Mouse (Mus musculus) embryonic facial prominence, embryonic 13.5 days (tissue): ENCODE data around the gene Slc16a6. TPM values are rescaled to one million over a fixed set of nuclear protein-coding genes. Genes with fewer than 3 reads are reported as not detected.
"Not testable (repeated sequence)": the region's sequence is repeated elsewhere in the genome, so short reads cannot be mapped to it uniquely, and the experiment has no call there.

Source experiments
- ATAC-seq: fragments of 200-750 bp; cut with Nextera tagmentation; 2 replicates; pipeline ENCODE4 v1.8.0; 2017; ENCODE audit warnings: low read depth; ENCODE audit not compliant: insufficient number of reproducible peaks, insufficient read depth, low FRiP score, low TSS enrichment
- H3K27ac ChIP-seq: fragments of 300-500 bp; sonication (generic); 2 replicates; pipeline ENCODE4 v1.5.1; 2015; ENCODE audit warnings: moderate library complexity, mild to moderate bottlenecking, inconsistent platforms
- H3K27me3 ChIP-seq: fragments of 300-500 bp; sonication (generic); 2 replicates; pipeline ENCODE4 v1.6.1; 2015; ENCODE audit warnings: mild to moderate bottlenecking, inconsistent platforms
- H3K36me3 ChIP-seq: fragments of 300-500 bp; sonication (generic); 2 replicates; pipeline ENCODE4 v1.6.1; 2015; ENCODE audit warnings: mild to moderate bottlenecking, inconsistent platforms
- H3K4me1 ChIP-seq: fragments of 300-500 bp; sonication (generic); 2 replicates; pipeline ENCODE4 v1.6.1; 2015; ENCODE audit warnings: inconsistent platforms
- H3K4me2 ChIP-seq: fragments of 300-500 bp; sonication (generic); 2 replicates; pipeline ENCODE4 v1.6.1; 2015; ENCODE audit warnings: moderate library complexity, mild to moderate bottlenecking, inconsistent platforms
- H3K4me3 ChIP-seq: fragments of 300-500 bp; sonication (generic); 2 replicates; pipeline ENCODE4 v1.5.1; 2015; ENCODE audit warnings: mild to moderate bottlenecking, inconsistent platforms
- H3K9ac ChIP-seq: fragments of 300-500 bp; sonication (generic); 2 replicates; pipeline ENCODE4 v1.6.1; 2015; ENCODE audit warnings: mild to moderate bottlenecking, inconsistent platforms
- H3K9me3 ChIP-seq: fragments of 300-500 bp; sonication (generic); 2 replicates; pipeline ENCODE4 v1.6.1; 2016; ENCODE audit warnings: inconsistent platforms
- WGBS: fragments of 180-500 bp; shearing (Covaris S2); methylation state at CpG from one replicate; pipeline ENCODE4 v1.1.7; 2015; ENCODE audit warnings: mixed read lengths; 5-methylcytosine and 5-hydroxymethylcytosine counted together
- polyA plus RNA-seq: library from polyadenylated mRNA; unstranded; fragments of >200 nt; fragmentation: Nextera tagmentation; extraction: Ambion mirVana; gene quantifications from 2 replicates; pipeline ENCODE4 v1.2.1, GENCODE M21; 2015

The Slc16a6 gene
- polyA plus RNA-seq, 1 experiment from 2014 or later: 3.6 TPM

GRCm38 (mm10) chr11:109496996-109497714, 23.8 kb upstream of the Slc16a6 start:
- Histone ChIP-seq H3K9ac (no peak overlapping the region), H3K4me3 (no peak overlapping the region), H3K36me3 (no peaks in the 10 kb centered on the region), H3K4me2 (no peak overlapping the region), H3K27me3 (no peaks in the 10 kb centered on the region), H3K27ac (no peak overlapping the region), H3K9me3 (no peaks in the 10 kb centered on the region), H3K4me1 (no peaks in the 10 kb centered on the region)
- ATAC-seq: no peak
- WGBS: 82% methylated on average over 6 of the region's 6 CpGs

DNA sequence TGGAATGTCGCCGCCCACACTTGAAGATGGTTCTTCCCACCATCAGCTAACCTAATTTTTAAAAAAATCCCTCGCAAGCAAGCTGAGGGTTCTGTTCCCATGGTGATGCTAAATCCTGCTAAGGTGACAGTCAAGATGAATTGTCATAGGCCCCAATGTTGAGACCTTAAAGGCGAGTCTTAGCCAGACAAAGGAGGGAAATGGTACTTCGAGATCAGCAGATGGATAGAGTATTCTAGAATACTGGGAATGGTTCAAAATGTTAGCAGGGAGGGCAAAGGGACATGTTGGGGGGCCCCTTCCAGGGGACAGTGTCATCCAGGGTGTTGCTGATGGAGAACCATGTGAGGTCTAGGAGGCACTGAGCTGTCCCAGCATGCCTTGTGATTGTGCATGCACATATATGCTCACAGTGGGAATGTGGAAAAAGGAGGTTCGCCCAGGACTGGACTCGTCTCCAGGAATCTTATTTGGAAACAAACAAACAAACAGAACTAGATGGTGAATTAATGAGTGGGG, 23.1 kb upstream of the Slc16a6 start:
- no peaks in the 10 kb centered on the region for H3K27me3 ChIP-seq
- no peak for ATAC-seq
- H3K36me3 ChIP-seq: no peaks in the 10 kb centered on the region
- 79% methylated on average over 7 of the region's 7 CpGs for WGBS
- no peak overlapping the region for H3K27ac ChIP-seq
- no peak overlapping the region for H3K9ac ChIP-seq
- no peaks in the 10 kb centered on the region for H3K9me3 ChIP-seq
- H3K4me1 ChIP-seq: no peaks in the 10 kb centered on the region
- no peak overlapping the region for H3K4me2 ChIP-seq
- H3K4me3 ChIP-seq: no peak overlapping the region

DNA sequence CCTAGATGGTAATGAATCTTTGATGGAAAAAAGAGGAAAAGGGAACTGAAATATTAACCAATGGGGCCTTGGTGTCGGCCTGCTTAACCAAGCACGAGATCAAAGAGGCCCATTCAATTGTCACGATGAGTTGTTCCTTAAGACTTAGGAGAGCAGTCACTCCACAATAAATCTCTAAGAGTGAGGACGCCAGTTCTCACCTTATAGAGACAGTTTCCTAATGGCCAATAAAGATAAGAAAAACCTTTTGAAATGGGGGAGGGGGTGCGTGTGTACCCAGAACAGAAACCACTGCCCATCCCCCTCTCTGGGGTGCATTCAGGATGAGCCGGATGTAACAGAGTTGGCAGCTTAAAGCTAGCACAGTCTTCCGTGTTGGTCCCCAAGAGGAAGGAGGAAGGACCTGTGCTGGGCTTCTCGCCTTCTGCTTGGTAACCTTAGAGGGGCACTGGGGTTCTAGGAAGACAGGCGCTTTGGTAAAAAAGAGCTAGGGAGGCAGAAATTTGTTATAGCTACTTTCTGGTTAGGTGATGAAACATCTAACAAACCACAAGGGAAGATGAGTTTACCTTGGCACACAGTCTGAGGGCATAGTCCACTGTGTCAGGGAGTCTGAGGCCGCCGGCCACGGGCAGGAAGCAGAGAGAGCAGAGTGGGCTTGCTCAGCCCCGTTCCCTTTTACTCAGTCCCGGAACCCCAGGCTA, 22.5 kb upstream of the Slc16a6 start:
- Histone ChIP-seq H3K4me2 (no peak overlapping the region), H3K4me3 (no peak overlapping the region), H3K9ac (no peak overlapping the region), H3K27me3 (no peaks in the 10 kb centered on the region), H3K36me3 (no peaks in the 10 kb centered on the region), H3K9me3 (no peaks in the 10 kb centered on the region), H3K27ac (no peak overlapping the region), H3K4me1 (no peaks in the 10 kb centered on the region)
- WGBS: 69% methylated on average over 14 of the region's 14 CpGs
- no peak for ATAC-seq

DNA sequence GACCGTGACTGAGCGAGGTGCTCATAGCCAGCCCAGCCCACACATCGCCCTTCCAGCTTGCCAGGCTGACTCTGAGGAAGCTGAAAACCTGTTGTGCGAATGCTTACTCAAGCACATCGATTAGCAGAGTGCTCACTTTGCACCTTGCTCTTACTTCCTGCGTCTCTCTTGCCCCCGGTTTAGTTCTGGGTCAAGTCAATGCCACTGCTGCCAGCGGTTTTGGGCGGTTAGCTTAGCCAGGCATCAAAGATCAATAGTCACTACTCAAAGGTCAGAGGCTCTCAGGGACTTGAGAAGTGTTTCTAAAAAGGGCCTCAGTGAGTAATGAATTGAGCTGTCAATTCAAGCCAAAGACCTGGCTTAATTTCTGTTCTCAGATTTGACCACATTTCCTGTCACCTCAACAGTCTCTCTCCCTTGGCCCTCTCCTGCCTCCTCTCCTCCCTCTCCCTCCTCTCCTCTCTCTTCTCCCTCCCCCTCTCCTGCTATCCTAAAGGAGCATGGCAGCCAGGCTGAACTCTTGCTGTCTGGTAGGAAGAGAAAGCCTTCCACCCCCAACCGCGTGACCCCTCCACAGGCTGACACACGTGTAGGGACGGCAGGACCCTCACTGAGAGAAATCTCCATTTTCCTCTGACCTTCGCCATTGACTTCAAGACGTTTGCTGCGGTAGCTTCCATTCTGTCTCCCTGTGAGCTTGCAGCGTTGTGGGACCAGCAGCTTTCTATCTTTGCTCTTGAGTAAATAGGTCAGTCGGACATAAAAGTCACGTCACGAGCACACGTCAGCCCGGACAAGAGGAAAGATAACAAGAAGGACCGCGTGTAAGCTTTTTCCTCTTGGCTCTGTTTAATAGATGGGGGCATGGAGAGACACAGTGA, 21.7 kb upstream of the Slc16a6 start:
- no peak overlapping the region for H3K4me2 ChIP-seq
- WGBS: 74% methylated on average over 24 of the region's 24 CpGs
- no peaks in the 10 kb centered on the region for H3K4me1 ChIP-seq
- H3K27me3 ChIP-seq: no peaks in the 10 kb centered on the region
- H3K27ac ChIP-seq: no peak overlapping the region
- H3K36me3 ChIP-seq: no peaks in the 10 kb centered on the region
- no peak overlapping the region for H3K4me3 ChIP-seq
- no peak overlapping the region for H3K9ac ChIP-seq
- no peaks in the 10 kb centered on the region for H3K9me3 ChIP-seq
- ATAC-seq: no peak

- not testable (repeated sequence) for H3K36me3 ChIP-seq, H3K27ac ChIP-seq, H3K4me2 ChIP-seq, H3K9me3 ChIP-seq, H3K4me1 ChIP-seq, H3K9ac ChIP-seq, ATAC-seq, H3K27me3 ChIP-seq, H3K4me3 ChIP-seq
- 74% methylated on average over 8 of the region's 8 CpGs for WGBS
These were observed 19.6 kb upstream of the Slc16a6 start for GRCm38 (mm10) chr11:109492847-109493464.

DNA sequence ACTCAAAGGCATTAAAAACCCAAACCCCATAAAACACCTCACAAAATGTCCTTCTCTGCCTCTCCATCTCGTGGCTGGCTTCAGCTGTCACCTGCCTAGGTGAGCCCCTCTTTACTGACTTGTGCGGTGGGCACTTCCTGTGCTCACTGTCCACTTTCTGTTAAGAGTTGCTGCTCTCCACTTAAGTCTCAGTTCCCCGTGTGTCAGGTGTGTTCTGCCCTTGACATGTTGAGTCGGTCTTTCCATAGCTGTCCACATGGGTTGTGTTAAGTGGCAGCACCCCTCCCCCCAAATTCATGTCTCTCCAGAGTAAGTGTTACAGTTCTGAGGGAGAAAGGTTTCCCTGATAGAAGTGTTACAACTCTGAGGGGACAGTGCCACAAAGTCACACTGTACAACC, 18.4 kb upstream of the Slc16a6 start:
- H3K4me1 ChIP-seq: no peaks in the 10 kb centered on the region
- H3K9me3 ChIP-seq: no peaks in the 10 kb centered on the region
- ATAC-seq: no peak
- H3K27me3 ChIP-seq: no peaks in the 10 kb centered on the region
- 76% methylated on average over 4 of the region's 4 CpGs for WGBS
- H3K27ac ChIP-seq: no peak overlapping the region
- H3K4me2 ChIP-seq: no peak overlapping the region
- H3K9ac ChIP-seq: no peak overlapping the region
- no peaks in the 10 kb centered on the region for H3K36me3 ChIP-seq
- no peak overlapping the region for H3K4me3 ChIP-seq

DNA sequence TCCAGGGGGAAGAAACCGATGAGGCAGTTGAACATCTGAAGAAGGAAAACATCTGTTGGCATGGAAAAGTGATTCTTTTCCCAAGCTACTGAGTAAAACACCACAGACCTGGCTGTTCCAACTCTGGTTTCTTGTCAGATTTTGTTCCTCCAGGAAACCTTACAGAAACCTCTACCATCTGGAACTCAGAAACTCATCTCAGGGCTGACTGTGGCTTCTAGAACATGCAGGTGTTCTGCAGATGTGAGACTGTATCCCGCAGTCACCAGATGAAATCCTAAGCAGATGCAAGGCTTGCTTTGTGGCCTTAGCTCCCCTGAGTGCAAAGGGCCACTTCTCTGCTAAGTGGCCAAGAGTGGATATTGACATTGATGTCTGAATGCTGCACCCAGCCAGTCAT, 16.4 kb upstream of the Slc16a6 start:
- Histone ChIP-seq H3K27me3 (no peaks in the 10 kb centered on the region), H3K9me3 (no peaks in the 10 kb centered on the region), H3K4me3 (no peak overlapping the region), H3K4me2 (no peak overlapping the region), H3K4me1 (no peaks in the 10 kb centered on the region), H3K36me3 (no peaks in the 10 kb centered on the region), H3K9ac (no peak overlapping the region), H3K27ac (no peak overlapping the region)
- no peak for ATAC-seq
- WGBS: 61% methylated on average over 2 of the region's 2 CpGs

DNA sequence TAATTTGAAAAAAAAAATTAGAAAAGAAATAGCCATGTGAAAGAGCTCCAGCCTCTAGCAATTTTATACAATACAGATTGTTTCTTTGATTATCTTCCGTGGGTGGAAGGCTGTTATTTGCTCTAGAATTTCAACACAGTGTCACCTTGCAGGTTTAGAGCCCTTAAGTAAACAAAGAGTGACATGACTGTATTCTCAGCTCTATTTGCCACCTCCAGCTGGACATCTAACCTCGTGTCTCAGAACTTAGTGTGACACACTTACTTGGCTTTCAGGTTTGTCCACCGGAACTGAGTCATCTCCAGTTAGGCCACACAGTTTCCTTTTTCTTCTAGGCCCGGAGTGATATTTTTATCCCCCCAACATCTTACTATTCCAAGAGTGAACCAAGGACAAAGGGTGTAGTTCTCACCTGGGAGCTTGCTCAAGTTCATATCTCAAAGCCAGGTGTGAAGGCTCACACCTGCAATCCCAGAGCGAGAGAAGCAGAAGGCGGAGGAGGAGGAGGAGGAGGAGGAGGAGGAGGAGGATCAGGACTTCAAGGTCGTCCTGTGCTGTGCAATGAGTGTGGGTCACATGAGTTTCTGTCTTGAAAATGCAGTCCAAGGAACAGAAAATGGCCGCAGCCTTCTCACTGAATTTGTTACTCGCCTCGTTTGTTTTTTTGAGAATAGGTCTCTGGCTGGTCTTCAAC, 14.7 kb upstream of the Slc16a6 start:
- no peak for ATAC-seq
- no peaks in the 10 kb centered on the region for H3K27me3 ChIP-seq
- H3K9me3 ChIP-seq: no peaks in the 10 kb centered on the region
- H3K4me2 ChIP-seq: no peak overlapping the region
- H3K4me1 ChIP-seq: no peaks in the 10 kb centered on the region
- H3K27ac ChIP-seq: no peak overlapping the region
- H3K4me3 ChIP-seq: no peak overlapping the region
- 80% methylated on average over 10 of the region's 10 CpGs for WGBS
- H3K9ac ChIP-seq: no peak overlapping the region
- H3K36me3 ChIP-seq: no peaks in the 10 kb centered on the region

- Histone ChIP-seq H3K4me3 (no peak overlapping the region), H3K9ac (no peak overlapping the region), H3K9me3 (no peaks in the 10 kb centered on the region), H3K36me3 (no peaks in the 10 kb centered on the region), H3K27me3 (no peaks in the 10 kb centered on the region), H3K4me1 (no peaks in the 10 kb centered on the region), H3K27ac (no peak overlapping the region), H3K4me2 (no peak overlapping the region)
- WGBS: 47% methylated on average over 1 of the region's 1 CpGs
- no peak for ATAC-seq
These were observed 13.7 kb upstream of the Slc16a6 start for GRCm38 (mm10) chr11:109487111-109487510.

DNA sequence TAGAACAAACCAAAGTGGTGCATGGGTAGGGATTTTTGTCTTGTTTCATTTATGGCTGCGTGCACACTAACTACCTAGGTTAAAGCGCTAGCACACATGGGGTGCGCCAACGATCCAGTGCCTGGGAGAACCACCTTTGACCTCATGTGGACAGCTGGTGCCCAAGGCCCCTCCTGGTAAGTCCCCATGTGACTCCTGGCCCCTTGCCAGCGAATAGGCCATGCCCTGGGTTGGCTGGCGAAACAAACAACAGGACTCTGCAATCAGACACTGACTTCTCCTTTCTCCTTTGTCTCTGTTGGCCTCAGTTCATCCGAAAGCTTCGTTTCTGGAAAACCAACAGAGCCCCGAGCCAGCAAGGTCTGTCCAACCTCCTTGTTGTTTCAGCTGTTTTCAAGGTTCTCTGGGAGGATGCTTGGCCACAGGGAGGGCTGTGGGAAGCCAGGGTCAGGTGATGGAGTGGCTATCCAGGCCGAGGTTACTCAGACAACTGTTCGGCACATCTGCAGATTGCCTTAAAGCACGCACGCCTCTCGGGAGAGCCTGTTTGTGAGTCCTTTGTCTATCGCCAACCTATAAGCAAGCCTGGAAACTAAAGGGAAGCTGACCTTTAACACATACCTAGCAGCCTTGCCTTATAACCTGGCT, 12.1 kb upstream of the Slc16a6 start:
- no peak overlapping the region for H3K4me3 ChIP-seq
- ATAC-seq: no peak
- H3K9ac ChIP-seq: no peak overlapping the region
- no peak overlapping the region for H3K27ac ChIP-seq
- WGBS: 84% methylated on average over 15 of the region's 15 CpGs
- no peaks in the 10 kb centered on the region for H3K4me1 ChIP-seq
- H3K36me3 ChIP-seq: no peaks in the 10 kb centered on the region
- H3K27me3 ChIP-seq: peaks cover under 1% of the 10 kb centered on the region; the same call in 1 of the 2 replicates
- no peak overlapping the region for H3K4me2 ChIP-seq
- H3K9me3 ChIP-seq: no peaks in the 10 kb centered on the region
